Mouse (Mus musculus): ENCODE measurements around the gene Card14.
"Not testable (repeated sequence)": the region's sequence is repeated elsewhere in the genome, so short reads cannot be mapped to it uniquely, and the experiment has no call there.

The Card14 gene

GRCm38 (mm10) chr11:119355443-119356385, 48.1 kb downstream of the Card14 start, which contains the start of the genes Sgsh and Slc26a11:
Gene Sgsh (minus strand): TSS chr11:119355536.
Gene Slc26a11 (plus strand): TSS chr11:119355557.
- DNase-seq (ENCODE audit: extremely low spot score), result peak; percentile 89

- DNase-seq (ENCODE audit: extremely low spot score), result no peak
Observed at GRCm38 (mm10) chr11:119359089-119359488, 51.5 kb downstream of the Card14 start.

- DNase-seq (ENCODE audit: extremely low spot score), result peak; percentile 19
Observed at GRCm38 (mm10) chr11:119362769-119363533, 55.4 kb downstream of the Card14 start.

GRCm38 (mm10) chr11:119363534-119364145, 56.1 kb downstream of the Card14 start:
- DNase-seq (ENCODE audit: extremely low spot score), result peak; percentile 79

- DNase-seq (ENCODE audit: extremely low spot score), result no peak
Observed at GRCm38 (mm10) chr11:119375425-119375824, 67.9 kb downstream of the Card14 start.

- DNase-seq (ENCODE audit: extremely low spot score), result no peak
Observed at GRCm38 (mm10) chr11:119377326-119377725, 69.8 kb downstream of the Card14 start.

GRCm38 (mm10) chr11:119378551-119378950, 71.0 kb downstream of the Card14 start:
- no peak for DNase-seq (ENCODE audit: extremely low spot score)

- no peak for DNase-seq (ENCODE audit: extremely low spot score)
Observed at GRCm38 (mm10) chr11:119381631-119382337, 74.2 kb downstream of the Card14 start.

- DNase-seq (ENCODE audit: extremely low spot score), result no peak
Observed at GRCm38 (mm10) chr11:119382338-119382850, 74.8 kb downstream of the Card14 start.

- no peak for DNase-seq (ENCODE audit: extremely low spot score)
Observed at GRCm38 (mm10) chr11:119384904-119385303, 77.3 kb downstream of the Card14 start.

- no peak for DNase-seq (ENCODE audit: extremely low spot score)
Observed at GRCm38 (mm10) chr11:119386306-119386705, 78.7 kb downstream of the Card14 start.

- DNase-seq (ENCODE audit: extremely low spot score), result not testable (repeated sequence)
Observed at GRCm38 (mm10) chr11:119387273-119387672, 79.7 kb downstream of the Card14 start.

- peak; percentile 77 for DNase-seq (ENCODE audit: extremely low spot score)
Observed at GRCm38 (mm10) chr11:119389851-119390270, 82.3 kb downstream of the Card14 start.

GRCm38 (mm10) chr11:119390271-119391231, 83.0 kb downstream of the Card14 start:
- peak; percentile 59 for DNase-seq (ENCODE audit: extremely low spot score)

- no peak for DNase-seq (ENCODE audit: extremely low spot score)
Observed at GRCm38 (mm10) chr11:119391386-119392000, 83.9 kb downstream of the Card14 start.

GRCm38 (mm10) chr11:119392001-119392614, 84.5 kb downstream of the Card14 start:
- DNase-seq (ENCODE audit: extremely low spot score), result no peak

GRCm38 (mm10) chr11:119392800-119393482, 85.4 kb downstream of the Card14 start, which contains the start of gene Rnf213:
Gene Rnf213 (plus strand): TSS chr11:119393100.
- peak; percentile 59 for DNase-seq (ENCODE audit: extremely low spot score)

GRCm38 (mm10) chr11:119393483-119393804, 85.9 kb downstream of the Card14 start:
- no peak for DNase-seq (ENCODE audit: extremely low spot score)
